Mouse (Mus musculus) cerebellum, postnatal 10 days (tissue): ENCODE data around the gene Cherp.

ENCODE experiments used
- DNase-seq, 2 experiments: peaks; one replicate each; pipeline ENCODE4 v3.0.0; 2021; ENCODE audit warnings: mixed read lengths in 2 of 2

Cherp gene

DNA sequence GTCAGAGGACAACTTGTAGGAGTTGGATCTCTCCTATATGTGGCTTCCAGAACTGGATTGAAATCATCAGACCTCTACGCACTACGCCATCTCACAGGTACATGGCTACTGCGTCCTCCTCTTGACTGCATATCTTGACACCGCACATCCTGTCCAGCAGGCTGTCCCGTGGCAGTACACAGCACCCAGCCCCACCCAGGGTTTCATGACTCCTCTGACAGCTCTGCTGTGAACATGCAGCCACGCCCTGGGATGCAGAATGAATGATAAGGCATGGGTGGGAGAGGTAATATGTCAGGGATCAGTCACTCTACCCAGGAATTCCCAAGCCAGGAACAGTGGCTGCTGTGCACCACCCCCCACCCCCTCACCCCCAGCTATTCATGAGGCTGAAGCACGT is 61.2 kb downstream of the Cherp start:
- no peak for DNase-seq
